Mouse (Mus musculus) gastrocnemius, postnatal 14 days (tissue): Measurements from ENCODE around the gene Arl6ip4. TPM values are rescaled to one million over a fixed set of nuclear protein-coding genes. Genes with fewer than 3 reads are reported as not detected.

Experiments used
- DNase-seq: peaks from one replicate; pipeline ENCODE4 v3.0.0; 2021; ENCODE audit warnings: mixed read lengths
- intact Hi-C: fragments of 180-260 bp; cut with DNase I; formaldehyde crosslinking; loops from one replicate; pipeline ENCODE4 v1.15.1; 2025; ENCODE audit warnings: low total_unique reads
- long read RNA-seq, 2 experiments: library from polyadenylated mRNA; stranded (forward); transcript quantifications; one replicate each; pipeline ENCODE4 v2.0.0; 2021
- total RNA-seq, 2 experiments: library from RNA; stranded (reverse); gene quantifications; 2 replicates each; pipeline ENCODE4 v1.2.3; 2021

The Arl6ip4 gene
- total RNA-seq, result 10 to 100 TPM; 42.8 to 46.5 TPM
- long read RNA-seq, experiment 1, transcript Arl6ip4-201 (5 exons, 1,192 nt), result major isoform, 50 of 53 reads
- long read RNA-seq, experiment 1, partial matches to known transcripts, result 1 of 53 reads
- long read RNA-seq, experiment 1, other reads (novel, unspliced or antisense), result 1 of 53 reads
- long read RNA-seq, experiment 2, transcript Arl6ip4-201 (5 exons, 1,192 nt), result major isoform, 56 of 60 reads
- long read RNA-seq, experiment 2, partial matches to known transcripts, result 3 of 60 reads
- long read RNA-seq, experiment 2, other reads (novel, unspliced or antisense), result 1 of 60 reads

DNA sequence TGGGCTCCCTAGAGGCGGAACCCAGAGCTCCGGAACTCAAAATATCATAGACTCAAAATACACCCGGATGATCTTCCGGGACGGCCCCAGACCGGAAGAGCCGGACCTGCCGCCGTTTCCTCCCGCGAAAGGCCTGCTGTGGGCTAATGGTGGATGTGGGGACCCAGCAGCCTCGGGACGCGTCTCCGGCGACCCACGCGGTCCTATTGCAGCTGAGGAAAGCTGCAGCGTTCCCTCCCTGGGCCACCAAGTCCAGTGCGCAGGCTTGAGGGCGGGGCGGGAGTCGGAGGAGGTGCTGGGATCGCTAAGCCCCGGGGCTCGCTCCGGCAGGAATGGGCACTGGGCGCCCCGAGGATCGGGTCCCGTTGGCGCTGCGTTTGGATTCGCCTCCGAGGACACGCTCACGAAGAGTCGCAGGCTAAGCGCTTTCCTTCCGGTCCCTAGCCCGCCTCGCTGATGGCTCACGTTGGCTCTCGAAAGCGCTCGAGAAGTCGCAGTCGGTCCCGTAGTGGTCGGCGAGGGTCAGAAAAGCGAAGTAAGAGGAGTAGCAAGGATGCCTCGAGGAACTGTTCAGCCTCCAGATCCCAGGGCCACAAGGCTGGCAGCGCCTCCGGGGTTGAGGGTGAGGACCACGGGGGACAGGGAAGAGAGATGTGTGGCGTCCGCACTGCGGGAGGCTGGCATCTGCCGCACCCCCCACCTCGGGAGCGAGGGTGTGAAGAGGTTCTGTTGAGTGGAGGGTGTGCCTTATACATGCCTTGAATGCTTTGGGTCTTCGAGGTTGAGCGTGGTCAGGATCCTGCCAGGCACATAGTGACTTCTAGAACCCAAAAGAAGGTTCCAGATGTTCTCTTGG, at the start of gene Arl6ip4:
Gene Arl6ip4 (plus strand): TSS at position 100 of the 856 bp plus-strand sequence.
- peak; percentile 71 for DNase-seq
- intact Hi-C loops, result no loop called here

DNA sequence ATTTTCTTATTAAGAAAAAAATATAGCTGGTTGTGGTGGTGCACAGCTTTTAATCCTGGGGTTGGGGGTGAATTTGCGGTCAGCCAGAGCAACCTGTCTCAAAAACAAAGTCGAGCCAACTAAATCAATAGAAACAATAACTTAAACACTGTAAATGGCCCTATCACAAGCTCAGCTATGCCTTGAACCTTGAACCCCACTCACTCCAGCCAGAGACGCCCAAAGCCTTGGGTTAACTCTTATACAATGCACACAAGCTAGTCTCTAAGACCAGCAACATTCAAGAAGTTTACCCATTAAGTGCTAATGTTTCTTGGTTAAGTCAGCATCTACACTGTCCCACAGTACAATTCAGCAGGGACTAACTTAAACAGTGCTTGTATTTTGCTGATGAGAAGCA, 46.2 kb upstream of the Arl6ip4 start:
- DNase-seq, result no peak
- intact Hi-C loops, result no loop called here

DNA sequence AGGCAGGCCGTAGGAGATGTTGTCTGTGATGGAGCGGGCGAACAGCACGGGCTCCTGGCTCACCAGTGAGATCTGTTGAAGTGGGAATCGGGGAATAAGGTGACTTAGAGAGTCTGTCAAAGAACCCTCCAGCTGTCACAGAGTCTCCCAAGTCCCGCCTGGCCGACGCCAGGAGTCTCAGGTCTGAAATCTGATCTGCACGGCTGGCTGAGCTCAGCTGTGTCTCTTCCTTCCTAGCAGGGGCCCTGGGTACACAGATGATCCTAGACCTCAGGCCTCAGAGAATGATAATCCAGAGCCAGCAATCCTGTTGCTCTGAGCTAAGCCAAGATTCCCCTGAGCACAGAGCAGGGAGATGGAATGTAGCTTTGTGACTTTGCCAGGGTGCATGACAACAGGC, 42.2 kb upstream of the Arl6ip4 start:
- intact Hi-C loops, result no loop called here
- peak; percentile 53 for DNase-seq

DNA sequence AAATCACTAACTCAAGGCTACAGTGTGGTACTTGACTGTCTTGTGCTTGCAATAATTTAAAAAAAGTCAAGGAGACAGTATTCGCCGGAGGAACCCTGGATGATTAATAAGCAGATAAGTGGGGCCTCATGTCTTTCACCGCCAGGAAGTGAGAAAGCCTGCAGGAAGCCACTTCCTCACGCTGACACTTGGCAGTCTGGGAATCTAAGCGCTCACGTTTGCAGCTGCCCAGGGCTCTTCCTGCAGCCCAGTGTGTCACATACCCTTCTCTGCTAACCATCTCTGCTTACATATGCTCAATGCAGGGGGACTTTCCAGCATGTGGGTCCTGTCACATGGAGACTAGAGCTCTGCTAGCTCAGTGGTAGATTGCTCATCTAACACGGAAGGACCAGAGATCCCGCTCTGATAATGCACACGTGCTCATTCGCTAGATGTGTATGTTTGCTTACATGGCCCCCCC, 41.0 kb upstream of the Arl6ip4 start:
- intact Hi-C loops, result no loop called here
- DNase-seq, result no peak

DNA sequence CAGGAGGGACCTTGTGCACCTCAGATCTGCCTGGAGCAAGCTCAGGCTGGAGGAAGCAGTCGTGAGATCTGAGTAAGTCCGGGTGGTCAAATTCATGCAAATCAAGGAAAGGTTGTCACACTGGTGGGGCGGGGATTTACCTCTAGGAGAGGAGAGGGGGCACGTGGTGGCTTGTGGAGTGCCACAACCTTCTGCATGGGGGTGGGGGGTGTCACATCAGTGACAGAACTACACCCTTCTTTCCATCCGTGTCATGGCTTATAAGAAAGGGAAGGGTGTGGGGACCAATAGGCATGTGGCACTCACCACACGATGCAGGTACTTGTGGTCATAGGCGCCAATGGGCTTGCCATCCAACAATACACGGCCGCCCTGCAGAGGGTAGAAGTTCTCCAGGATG, 40.2 kb upstream of the Arl6ip4 start:
- intact Hi-C loops, result no loop called here
- no peak for DNase-seq

DNA sequence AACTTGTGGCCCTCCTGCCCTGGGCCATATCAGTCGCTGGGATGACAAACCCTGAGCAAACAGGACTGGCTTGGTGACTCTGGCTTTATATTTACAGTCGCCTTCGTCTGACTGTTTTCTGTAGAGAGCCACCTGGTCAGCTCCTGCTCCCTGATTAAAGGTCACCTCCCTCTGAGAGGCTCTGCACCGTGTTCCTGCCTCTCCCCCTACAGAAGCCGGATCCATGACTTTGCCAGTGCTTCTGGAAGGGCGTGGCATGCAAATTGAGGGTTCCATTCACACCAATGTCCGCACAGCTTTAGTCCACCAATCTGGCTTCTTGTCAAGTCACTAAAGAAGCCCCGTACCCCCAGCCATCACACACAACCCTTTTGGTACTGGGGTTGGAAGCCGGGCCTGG, 39.3 kb upstream of the Arl6ip4 start:
- DNase-seq, result no peak
- intact Hi-C loops, result no loop called here

DNA sequence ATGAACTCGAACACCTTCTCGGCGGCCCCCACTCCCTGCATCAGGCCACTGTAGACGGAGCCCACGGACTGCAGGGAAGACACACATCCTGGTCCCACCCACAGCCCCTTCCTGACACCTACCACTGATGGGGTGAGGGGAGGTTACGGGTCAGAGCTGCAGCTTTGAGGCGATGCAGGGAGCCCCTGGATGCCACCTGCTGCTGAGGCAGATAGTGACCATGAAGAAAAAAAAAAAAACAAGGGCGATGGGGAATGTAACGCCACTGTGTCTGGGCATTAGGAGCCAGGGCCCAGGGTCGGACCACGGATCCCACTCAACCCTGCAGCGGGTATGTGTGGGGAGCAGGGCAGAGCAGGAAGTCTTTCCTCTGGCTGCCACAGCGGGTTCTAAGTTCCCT, 38.6 kb upstream of the Arl6ip4 start:
- intact Hi-C loops, result no loop called here
- DNase-seq, result no peak

DNA sequence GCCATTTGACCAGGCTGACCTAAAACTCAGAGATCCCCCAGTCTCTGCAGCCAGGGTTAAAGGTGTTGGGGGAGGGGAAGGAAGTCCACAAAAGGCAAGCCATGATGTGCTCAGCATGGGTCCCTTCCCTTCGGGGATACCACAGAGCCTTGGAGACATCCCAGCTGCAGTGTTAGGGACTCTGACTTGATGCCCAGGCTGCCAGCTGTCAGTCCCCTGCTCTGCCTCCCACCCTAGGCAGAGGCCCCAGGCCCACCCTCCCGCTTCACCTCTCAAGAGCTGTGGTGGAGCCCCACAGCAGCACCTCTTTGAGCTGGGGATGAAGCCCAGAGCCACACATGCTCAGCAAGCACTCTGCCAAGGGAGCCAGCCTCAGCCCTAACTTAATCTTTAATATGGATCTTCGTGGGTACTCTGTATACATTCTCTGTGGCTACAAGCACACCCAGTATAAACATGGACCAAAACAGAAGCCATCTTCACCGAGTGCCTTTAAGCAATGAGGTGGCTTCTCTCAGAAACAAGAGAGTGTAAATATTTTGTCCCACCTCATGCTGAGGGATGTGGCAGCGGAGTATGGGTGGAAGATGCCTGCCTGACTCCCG, 37.9 kb upstream of the Arl6ip4 start:
- DNase-seq, result no peak
- intact Hi-C loops, result no loop called here

DNA sequence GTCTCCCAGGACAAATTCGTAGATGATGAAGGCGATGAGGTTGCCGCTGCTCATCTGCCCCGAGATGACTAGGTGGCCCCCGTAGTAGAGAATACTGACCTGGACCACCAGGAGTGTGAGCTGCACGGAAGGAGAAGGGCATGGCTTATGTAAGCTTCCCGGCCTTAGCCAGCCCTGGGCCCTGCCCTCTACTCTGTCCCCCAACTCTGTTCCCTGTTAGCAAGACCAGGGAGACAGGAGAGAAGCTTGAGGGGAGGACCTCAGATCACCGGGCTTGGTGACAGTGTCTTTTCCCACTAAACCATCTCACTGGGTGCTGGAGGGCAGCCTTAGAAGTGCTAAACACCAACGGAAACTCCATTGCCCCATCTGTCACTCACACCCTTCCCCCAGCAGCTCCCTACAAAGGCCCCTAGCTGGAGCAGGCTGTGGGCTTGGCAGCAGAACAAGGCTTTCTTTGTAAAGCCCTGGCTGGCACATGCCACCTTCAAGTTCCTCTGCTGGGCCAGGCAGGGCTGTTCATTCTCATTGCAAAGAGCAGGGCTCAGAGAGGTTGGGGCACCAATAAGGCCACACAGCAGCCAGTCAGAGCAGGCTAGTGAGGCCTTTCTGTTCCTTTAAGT, 37.0 kb upstream of the Arl6ip4 start:
- DNase-seq, result peak; percentile 27
- intact Hi-C loops, result no loop called here

DNA sequence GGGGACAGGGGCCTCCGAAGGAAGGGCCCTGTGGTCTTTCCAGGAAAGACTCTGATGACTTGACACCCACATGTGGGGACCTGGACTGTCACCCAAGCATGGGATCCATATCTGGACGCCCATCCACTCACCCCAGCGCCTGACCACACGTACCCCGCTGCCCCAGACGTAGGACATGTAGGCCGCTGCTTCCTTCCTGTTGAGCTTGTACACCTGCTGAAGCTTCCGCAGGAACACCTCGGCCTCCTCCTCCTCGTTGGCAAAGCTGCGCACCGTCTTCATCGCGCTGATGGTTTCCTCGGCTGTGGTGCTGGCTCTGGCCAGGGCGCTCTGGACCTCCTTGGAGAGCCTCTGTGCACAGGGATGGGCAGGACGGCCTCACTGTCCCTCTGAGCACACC, 36.0 kb upstream of the Arl6ip4 start:
- intact Hi-C loops, result loop anchor here (5.0 kb wide), 1 partner anchor 133 kb away; no protein-coding TSS in a partner anchor
- DNase-seq, result no peak

DNA sequence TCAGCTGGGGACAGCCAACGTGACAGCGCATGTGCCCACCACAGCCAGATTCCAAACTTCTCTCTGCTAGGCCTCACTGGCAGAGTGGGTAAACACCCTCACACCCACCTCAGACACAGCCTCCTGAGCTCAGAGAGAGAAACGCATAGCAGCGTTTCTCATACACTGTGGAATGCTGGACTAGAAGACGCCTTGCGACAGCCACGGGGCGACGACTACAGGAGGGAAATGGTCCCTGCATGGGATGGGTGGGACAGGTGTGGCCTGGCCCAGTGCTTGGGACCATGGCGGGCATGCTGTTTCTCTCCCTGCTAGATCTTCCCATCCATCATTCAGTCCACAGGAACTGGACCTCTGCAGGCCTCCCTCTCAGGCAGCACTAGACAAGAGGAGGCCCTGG, 33.4 kb upstream of the Arl6ip4 start:
- DNase-seq, result no peak
- intact Hi-C loops, result loop anchor here (5.0 kb wide), 1 partner anchor 135 kb away; no protein-coding TSS in a partner anchor

DNA sequence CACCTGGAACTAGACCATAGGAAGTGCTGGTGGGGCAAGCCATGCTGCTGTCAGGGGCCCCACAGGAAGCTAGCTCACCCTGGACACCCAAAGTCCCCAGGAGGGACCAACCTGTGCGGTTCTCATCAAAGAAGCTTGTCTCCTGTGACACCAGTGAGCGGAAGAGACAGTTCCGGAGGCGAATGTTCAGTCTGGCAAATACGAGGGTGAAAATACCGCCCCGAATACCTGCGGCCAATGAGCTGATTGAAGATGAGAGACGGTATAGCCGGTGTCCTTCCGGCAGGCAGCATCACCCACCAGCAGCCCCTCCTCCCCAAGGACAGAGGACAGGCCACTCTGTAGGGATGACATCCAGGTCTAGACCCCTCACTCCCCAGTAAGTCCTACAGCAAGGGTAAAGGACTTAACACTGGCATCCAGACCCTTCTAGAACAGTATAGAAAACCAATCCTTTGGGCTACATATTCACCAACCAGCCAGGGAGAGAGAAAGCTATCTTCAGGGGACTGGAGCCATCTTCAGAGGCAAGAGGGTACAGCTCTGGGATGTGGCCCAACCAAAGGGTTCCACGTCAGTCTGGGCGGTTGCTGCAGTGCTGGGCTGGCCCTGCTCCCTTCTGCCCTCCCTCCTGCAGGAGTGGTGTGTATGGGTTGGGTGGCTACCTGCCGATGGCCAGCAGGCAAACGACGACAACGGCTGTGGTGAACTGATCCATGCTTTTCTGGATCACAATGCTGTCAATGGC, 32.8 kb upstream of the Arl6ip4 start:
- intact Hi-C loops, result loop anchor here (5.0 kb wide), 1 partner anchor 136 kb away; no protein-coding TSS in a partner anchor
- DNase-seq, result no peak

DNA sequence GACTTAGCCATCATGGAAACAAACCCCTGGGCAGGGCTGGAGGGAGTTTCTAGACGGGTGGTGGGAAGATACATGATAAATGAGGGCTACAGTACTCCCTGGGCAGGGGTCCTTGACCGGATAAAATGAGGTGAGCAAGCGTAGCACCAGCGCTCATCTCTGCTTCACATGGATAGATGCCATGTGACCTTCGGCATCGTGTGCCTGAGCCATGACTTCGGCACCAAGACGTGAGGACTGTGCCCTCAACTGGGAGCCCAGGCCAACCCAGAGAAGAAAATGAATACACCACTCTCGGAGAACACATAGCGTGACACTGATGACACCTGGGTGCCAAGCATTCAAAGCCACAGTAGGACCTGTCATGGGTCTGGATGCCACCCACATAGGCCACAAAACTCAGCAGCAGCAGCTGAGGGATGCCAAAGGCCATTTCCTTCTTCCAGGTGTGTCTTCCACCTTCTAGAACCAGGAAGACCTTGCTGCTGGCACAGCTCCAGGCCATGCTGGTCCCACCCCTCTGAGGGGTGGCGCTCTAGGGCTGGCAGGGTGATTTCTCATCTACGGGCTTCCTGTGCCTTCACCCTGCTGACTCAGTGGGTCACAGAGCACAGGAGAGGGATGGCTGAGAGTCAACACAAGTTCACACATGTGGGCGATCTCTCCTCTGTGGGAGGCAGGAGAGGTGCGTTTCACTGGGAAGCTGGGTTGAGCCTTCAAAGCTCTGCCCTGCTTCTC, 31.9 kb upstream of the Arl6ip4 start:
- DNase-seq, result peak; percentile 25
- intact Hi-C loops, result loop anchor here (2.0 to 5.0 kb wide), 2 partner anchors 81 to 137 kb away; no protein-coding TSS in a partner anchor

DNA sequence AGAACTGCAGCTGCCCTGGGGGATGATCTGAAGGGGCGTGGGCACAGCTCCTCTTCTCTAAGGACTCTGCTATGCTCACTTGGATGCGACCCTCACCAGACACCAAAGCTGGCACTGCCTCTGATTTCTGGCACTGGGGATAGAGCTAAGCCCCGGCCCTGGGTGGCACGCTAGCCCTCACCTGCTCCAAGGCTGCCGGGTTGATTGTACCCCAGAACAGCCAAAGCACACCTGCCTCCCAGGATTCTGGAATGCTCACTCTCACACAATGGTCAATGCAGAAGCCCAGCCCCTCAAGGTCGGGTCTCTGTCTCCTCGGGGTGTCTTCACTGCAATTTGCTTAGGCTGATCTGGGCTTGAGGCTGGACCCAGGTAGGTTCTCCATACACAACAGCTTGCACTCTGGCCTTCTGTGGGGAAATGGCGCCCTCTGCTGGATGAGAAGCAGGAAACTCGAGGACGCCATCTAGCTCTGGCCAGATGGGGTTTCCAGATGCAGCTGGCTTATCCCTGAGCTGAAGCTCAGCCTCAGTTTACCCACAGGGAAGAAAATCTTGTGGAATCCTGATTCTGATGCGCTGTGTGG, 31.2 kb upstream of the Arl6ip4 start:
- peak; percentile 84 for DNase-seq
- intact Hi-C loops, result loop anchor here (2.0 to 5.0 kb wide), 2 partner anchors 82 to 137 kb away; no protein-coding TSS in a partner anchor

DNA sequence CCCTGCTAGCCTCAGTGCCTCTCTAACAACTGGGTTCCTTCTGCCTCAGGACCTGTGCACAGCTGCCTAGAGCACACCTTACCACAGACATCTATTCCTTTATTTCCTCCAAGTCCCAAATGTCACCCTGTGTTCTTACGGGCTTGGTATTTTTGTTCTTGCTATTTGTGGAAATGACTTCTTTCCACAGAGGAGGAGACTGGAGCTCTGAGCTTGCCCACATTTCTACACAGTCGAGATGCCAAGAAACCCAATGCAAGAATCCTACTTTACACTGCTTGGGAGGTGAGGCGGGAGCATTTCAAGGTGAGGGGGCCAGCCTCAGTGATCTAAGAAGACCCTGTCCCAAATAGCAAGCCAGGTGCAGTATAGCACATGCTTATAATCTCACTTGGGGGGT, 30.4 kb upstream of the Arl6ip4 start:
- DNase-seq, result no peak
- intact Hi-C loops, result loop anchor here (2.0 kb wide), 1 partner anchor 83 kb away; no protein-coding TSS in a partner anchor

DNA sequence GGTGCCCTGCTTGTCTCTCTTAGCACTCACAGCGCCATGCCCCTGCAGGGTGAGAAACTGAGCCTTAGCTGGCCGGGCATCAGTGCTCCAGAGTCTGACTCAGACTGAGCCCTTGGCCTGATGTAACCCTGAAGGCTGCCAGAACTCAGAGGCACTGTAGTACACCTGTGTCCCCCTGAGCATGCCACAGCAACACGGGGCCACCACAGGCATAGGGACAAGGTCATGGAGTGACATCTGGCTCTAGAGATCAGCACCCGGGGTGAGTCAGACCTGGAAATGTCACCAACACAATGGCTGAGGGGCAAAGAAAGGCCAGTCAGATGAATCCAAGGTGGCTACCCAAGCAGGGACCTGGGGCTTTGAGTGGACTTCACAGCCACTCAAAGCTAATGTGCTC, 29.0 kb upstream of the Arl6ip4 start:
- DNase-seq, result no peak
- intact Hi-C loops, result no loop called here

DNA sequence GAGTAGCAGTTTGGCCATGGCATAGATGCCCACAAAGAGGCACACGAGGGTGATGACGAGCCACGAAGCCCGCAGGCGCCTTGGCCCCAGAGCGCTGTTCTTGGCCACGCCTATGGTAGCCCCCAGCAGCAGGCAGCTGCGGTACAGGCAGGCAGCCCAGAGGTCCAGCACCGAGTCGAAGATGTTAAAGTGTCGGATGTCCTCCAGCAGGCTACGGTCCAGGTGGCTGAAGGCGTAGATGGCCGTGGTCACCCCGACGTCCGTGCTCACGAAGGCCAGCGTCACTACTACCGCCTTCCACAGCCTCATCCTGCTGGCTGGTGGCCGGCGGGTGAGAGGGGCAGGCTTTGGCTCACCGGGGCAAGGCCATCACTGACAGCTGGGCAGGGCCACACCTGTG, 26.0 kb upstream of the Arl6ip4 start:
- intact Hi-C loops, result no loop called here
- peak; percentile 52 for DNase-seq

DNA sequence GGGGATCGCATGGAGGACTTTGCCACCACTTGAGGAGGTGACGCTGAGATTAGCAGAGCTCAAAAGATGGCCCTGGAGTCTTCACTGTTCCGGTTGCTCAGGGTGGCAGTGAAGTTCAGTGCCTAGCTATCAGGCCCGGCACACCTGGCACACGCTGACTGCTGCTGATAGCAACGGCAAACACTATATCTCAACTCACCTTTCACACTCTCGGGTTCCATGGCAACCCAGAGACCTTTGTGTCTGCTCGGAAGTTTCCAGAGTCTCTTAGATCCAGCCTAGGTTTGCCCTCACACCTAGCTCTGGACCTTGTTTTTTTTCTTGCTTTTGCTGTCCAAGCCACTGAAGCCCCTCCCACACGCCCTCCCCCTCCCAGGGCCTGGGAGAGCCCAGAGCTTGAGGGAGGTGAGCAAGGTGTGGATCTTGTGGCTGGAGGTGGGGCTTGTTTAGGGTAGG, 23.9 kb upstream of the Arl6ip4 start:
- no peak for DNase-seq
- intact Hi-C loops, result no loop called here
